Mouse (Mus musculus) MEL (cell line): ENCODE results near the gene Prex1.

ENCODE experiments used
- BHLHE40 ChIP-seq: IDR thresholded peaks from 2 replicates; pipeline ENCODE4 v1.6.1; 2012; ENCODE audit warnings: low read depth, mild to moderate bottlenecking, inconsistent platforms, low read length, improper control_type of control experiment, borderline replicate concordance
- POLR2A ChIP-seq, 2 experiments: IDR thresholded peaks; 2 replicates each; pipeline ENCODE4 v1.6.1; 2011 to 2012; ENCODE audit warnings: low read length in 2 of 2, mild to moderate bottlenecking in 2 of 2, control low read depth in 1 of 2, improper control_type of control experiment in 1 of 2, low read depth in 1 of 2, moderate library complexity in 1 of 2; ENCODE audit not compliant: control insufficient read depth in 1 of 2, insufficient read depth in 1 of 2, poor library complexity in 1 of 2
- SMC3 ChIP-seq: IDR thresholded peaks from 2 replicates; pipeline ENCODE4 v1.6.1; 2011; ENCODE audit warnings: low read depth, low read length, improper control_type of control experiment
- TBP ChIP-seq: IDR thresholded peaks from 2 replicates; pipeline ENCODE4 v1.8.0; 2011; ENCODE audit warnings: low read depth, low read length, improper control_type of control experiment

GRCm38 (mm10) chr2:166694616-166695015, 19.0 kb downstream of the Prex1 start:
- TF ChIP-seq SMC3 (no peak), POLR2A (IDR thresholded peaks at IDR 0.05; ENCODE audit: control insufficient read depth in 1 of 2, insufficient read depth in 1 of 2, low read depth in 1 of 2, low read length in 2 of 2, poor library complexity in 1 of 2) (no peak), BHLHE40 (no peak), TBP (no peak)
